ENCODE assay signal across 8 mouse cellular contexts in the genomic region with DNA sequence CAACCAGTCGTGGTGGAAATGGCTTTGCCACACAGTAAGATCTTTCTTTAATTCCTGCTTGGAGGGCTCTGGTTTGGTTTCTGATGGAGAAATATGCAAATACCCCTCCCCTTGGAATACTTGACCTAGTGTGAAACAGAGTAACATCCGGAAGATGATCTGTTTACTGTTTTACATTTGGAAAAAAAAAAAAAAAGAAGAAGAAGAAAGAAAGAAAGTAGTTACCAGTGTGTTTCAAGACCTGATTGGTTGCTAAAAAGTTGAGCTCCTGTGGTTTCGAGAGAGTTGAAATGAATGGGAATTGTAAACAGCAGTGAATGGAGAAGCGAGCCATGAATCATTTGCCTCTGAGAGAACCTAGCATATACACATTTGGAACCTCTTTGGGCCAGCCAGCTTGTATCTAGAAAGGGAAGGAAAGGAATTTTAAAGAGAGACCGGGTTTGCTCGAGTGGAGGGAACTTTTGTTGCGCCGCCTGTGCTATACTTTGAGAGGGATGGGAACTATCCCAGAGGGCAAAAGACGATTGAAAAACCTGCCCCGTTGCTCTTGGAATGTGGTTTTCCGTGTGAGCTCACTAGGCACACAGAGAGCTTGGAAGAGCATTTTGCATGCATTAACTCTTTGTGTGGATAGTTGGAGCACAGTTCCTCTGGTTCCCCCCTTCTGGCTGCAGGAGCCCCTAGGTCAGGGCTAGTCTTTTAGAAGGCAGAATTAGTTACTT.
DNase-seq lines count a peak whose midpoint lies in the region; ATAC-seq and TF ChIP-seq lines count a peak whose summit lies in the region.

No protein-coding gene starts in this region.

- no peak for TF ChIP-seq POLR2A in liver, adult 2 months (IDR thresholded peaks at IDR 0.05; ENCODE audit: extremely low read depth, insufficient read depth, low read length)

- H3K9me3 ChIP-seq in forebrain, embryonic 11.5 days (ENCODE audit: control insufficient read depth, low read length), result no peaks in the 10 kb centered on the region
- no peaks in the 10 kb centered on the region for H3K9me3 ChIP-seq in limb, embryonic 15.5 days
- no peaks in the 10 kb centered on the region for H3K9me3 ChIP-seq in neural tube, embryonic 14.5 days (ENCODE audit: control insufficient read depth, low read length)

- peak; percentile 61 for DNase-seq in liver, adult 2 months (ENCODE audit: extremely low read depth, low read depth, low spot score)
- DNase-seq in liver, result no peak
- no peak for DNase-seq in forebrain, embryonic 11.5 days (ENCODE audit: low spot score)
- no peak for DNase-seq in left cerebral cortex, postnatal 4 days
- DNase-seq in left cerebral cortex, adult 8-10 months (ENCODE audit: low spot score in 2 of 2), result no peak

- TF ChIP-seq CTCF in liver, adult 2 months (IDR thresholded peaks at IDR 0.05; ENCODE audit: low read depth, low read length), result no peak

- peak overlapping the region; percentile 28 for H3K4me3 ChIP-seq in liver, adult 2 months (ENCODE audit: insufficient read depth, low read depth, low read length)
- peak overlapping the region; percentile 26 for H3K4me3 ChIP-seq in forebrain, embryonic 11.5 days (ENCODE audit: low read depth, low read length)
- H3K4me3 ChIP-seq in limb, embryonic 15.5 days, result peak overlapping the region; percentile 29
- H3K4me3 ChIP-seq in neural tube, embryonic 14.5 days (ENCODE audit: low read depth, low read length), result no peak overlapping the region; the same call in 1 of the 2 replicates

- no peaks in the 10 kb centered on the region for H3K27me3 ChIP-seq in liver, adult 2 months (ENCODE audit: control insufficient read depth, insufficient read depth, low read length)
- no peaks in the 10 kb centered on the region for H3K27me3 ChIP-seq in forebrain, embryonic 11.5 days (ENCODE audit: control insufficient read depth, insufficient read depth, low read length)
- H3K27me3 ChIP-seq in limb, embryonic 15.5 days, result no peaks in the 10 kb centered on the region
- no peaks in the 10 kb centered on the region for H3K27me3 ChIP-seq in neural tube, embryonic 14.5 days (ENCODE audit: control insufficient read depth, insufficient read depth, low read length)

- peak overlapping the region; percentile 63 for H3K4me2 ChIP-seq in forebrain, embryonic 11.5 days (ENCODE audit: low read depth, low read length, severe bottlenecking)
- H3K4me2 ChIP-seq in limb, embryonic 15.5 days, result peak overlapping the region; percentile 46
- H3K4me2 ChIP-seq in neural tube, embryonic 14.5 days (ENCODE audit: low read depth, low read length), result peak overlapping the region; percentile 23; the same call in 1 of the 2 replicates

- H3K9ac ChIP-seq in liver, adult 2 months (ENCODE audit: low read depth, low read length), result peak overlapping the region; percentile 48
- H3K9ac ChIP-seq in forebrain, embryonic 11.5 days (ENCODE audit: low read length), result peak overlapping the region; percentile 33
- no peak overlapping the region for H3K9ac ChIP-seq in limb, embryonic 15.5 days
- no peak overlapping the region for H3K9ac ChIP-seq in neural tube, embryonic 14.5 days (replicated peaks; ENCODE audit: low read depth, low read length)

- H3K4me1 ChIP-seq in liver, adult 2 months (ENCODE audit: control insufficient read depth, insufficient read depth, low read length), result peaks cover 20% of the 10 kb centered on the region
- H3K4me1 ChIP-seq in forebrain, embryonic 11.5 days (replicated peaks; ENCODE audit: control insufficient read depth, insufficient read depth, low read length), result peaks cover 8% of the 10 kb centered on the region; the same call in 1 of the 2 replicates
- H3K4me1 ChIP-seq in limb, embryonic 15.5 days, result peaks cover 37% of the 10 kb centered on the region
- H3K4me1 ChIP-seq in neural tube, embryonic 14.5 days (ENCODE audit: control insufficient read depth, insufficient read depth, low read length), result peaks cover 9% of the 10 kb centered on the region

- no peak for ATAC-seq in forebrain, embryonic 11.5 days (replicated peaks; ENCODE audit: low FRiP score)
- no peak for ATAC-seq in limb, embryonic 15.5 days (ENCODE audit: insufficient number of reproducible peaks, low FRiP score, low TSS enrichment, low read depth)
- ATAC-seq in neural tube, embryonic 14.5 days (ENCODE audit: low read depth), result no peak
- no peak for ATAC-seq in monocyte, adult 5-6 weeks (replicated peaks; ENCODE audit: insufficient number of reproducible peaks, low FRiP score, low TSS enrichment, poor library complexity, severe bottlenecking)

- peak overlapping the region; percentile 91 for H3K27ac ChIP-seq in liver, adult 2 months (replicated peaks; ENCODE audit: insufficient read depth, low read depth, low read length)
- H3K27ac ChIP-seq in forebrain, embryonic 11.5 days (ENCODE audit: low read depth, low read length), result no peak overlapping the region
- H3K27ac ChIP-seq in limb, embryonic 15.5 days, result peak overlapping the region; percentile 82
- H3K27ac ChIP-seq in neural tube, embryonic 14.5 days (ENCODE audit: low read depth, low read length), result no peak overlapping the region; the same call in 1 of the 2 replicates

- intact Hi-C loops in left cerebral cortex, postnatal 4 days (cut with DNase I), result no loop called here

- no peaks in the 10 kb centered on the region for H3K79me2 ChIP-seq in liver, adult 2 months (ENCODE audit: control insufficient read depth, insufficient read depth, low read length)

- H3K36me3 ChIP-seq in liver, adult 2 months (ENCODE audit: control insufficient read depth, insufficient read depth, low read length), result no peaks in the 10 kb centered on the region
- no peaks in the 10 kb centered on the region for H3K36me3 ChIP-seq in forebrain, embryonic 11.5 days (ENCODE audit: control insufficient read depth, insufficient read depth, low read length)
- 0 out of 2 replicates have a peak, but pooled peaks cover 3% of the 10 kb centered on the region for H3K36me3 ChIP-seq in limb, embryonic 15.5 days
- H3K36me3 ChIP-seq in neural tube, embryonic 14.5 days (ENCODE audit: control insufficient read depth, insufficient read depth, low read length), result peaks cover 2% of the 10 kb centered on the region; the same call in 1 of the 2 replicates

- 2% methylated on average over 11 of the region's 11 CpGs for WGBS in liver, adult 2 months
- 1% methylated on average over 11 of the region's 11 CpGs for WGBS in forebrain, embryonic 11.5 days
- WGBS in limb, embryonic 15.5 days, result under 1% methylated on average over 11 of the region's 11 CpGs
- 3% methylated on average over 11 of the region's 11 CpGs for WGBS in neural tube, embryonic 14.5 days

Comparison
In these comparisons a context has a peak if more than half of its experiments do, and no peak if none do; other contexts are left out.
1. H3K27ac ChIP-seq: peak in liver, adult 2 months (single experiment) and limb, embryonic 15.5 days (single experiment); none in forebrain, embryonic 11.5 days (single experiment) and neural tube, embryonic 14.5 days (single experiment).
2. H3K9ac ChIP-seq: peak in liver, adult 2 months (single experiment) and forebrain, embryonic 11.5 days (single experiment); none in limb, embryonic 15.5 days (single experiment) and neural tube, embryonic 14.5 days (single experiment).
3. Peak in every context shown above with its lines, with median percentiles within 50 percentile points of each other: H3K4me2 ChIP-seq.